Mouse (Mus musculus): ENCODE data around the gene Cuedc2.

Cuedc2 gene

GRCm38 (mm10) chr19:46321101-46321943 is 17.2 kb downstream of the Cuedc2 start:
- DNase-seq (ENCODE audit: low spot score in 2 of 2): peak in 1 of 2 experiments; percentile 8

- DNase-seq (ENCODE audit: low spot score in 2 of 2): peak; percentile 0 to 5
Measured at GRCm38 (mm10) chr19:46320076-46320785, 18.3 kb downstream of the Cuedc2 start.

GRCm38 (mm10) chr19:46318586-46319378 is 19.7 kb downstream of the Cuedc2 start:
- DNase-seq (ENCODE audit: low spot score in 2 of 2): peak; percentile 1 to 7

- peak; percentile 1 to 5 for DNase-seq (ENCODE audit: low spot score in 2 of 2)
Measured at GRCm38 (mm10) chr19:46318031-46318471, 20.5 kb downstream of the Cuedc2 start.

- peak in 1 of 2 experiments; percentile 1 for DNase-seq (ENCODE audit: low spot score in 2 of 2)
Measured at GRCm38 (mm10) chr19:46317546-46317885, 21.0 kb downstream of the Cuedc2 start.

GRCm38 (mm10) chr19:46316846-46317545 is 21.5 kb downstream of the Cuedc2 start:
- peak in 1 of 2 experiments; percentile 0 for DNase-seq (ENCODE audit: low spot score in 2 of 2)

- peak in 1 of 2 experiments; percentile 5 for DNase-seq (ENCODE audit: low spot score in 2 of 2)
Measured at GRCm38 (mm10) chr19:46315752-46316610, 22.5 kb downstream of the Cuedc2 start.

- DNase-seq (ENCODE audit: low spot score in 2 of 2): peak; percentile 13 to 15
Measured at GRCm38 (mm10) chr19:46314872-46315742, 23.4 kb downstream of the Cuedc2 start.

- peak; percentile 32 to 34 for DNase-seq (ENCODE audit: low spot score in 2 of 2)
Measured at GRCm38 (mm10) chr19:46314151-46314601, 24.3 kb downstream of the Cuedc2 start.

- no peak for DNase-seq (ENCODE audit: low spot score in 2 of 2)
Measured at GRCm38 (mm10) chr19:46313591-46313990, 24.9 kb downstream of the Cuedc2 start.

- DNase-seq (ENCODE audit: low spot score in 2 of 2): no peak
Measured at GRCm38 (mm10) chr19:46313116-46313515, 25.4 kb downstream of the Cuedc2 start.

GRCm38 (mm10) chr19:46312566-46312965 is 25.9 kb downstream of the Cuedc2 start:
- no peak for DNase-seq (ENCODE audit: low spot score in 2 of 2)

GRCm38 (mm10) chr19:46311341-46311740 is 27.2 kb downstream of the Cuedc2 start:
- no peak for DNase-seq (ENCODE audit: low spot score in 2 of 2)

- DNase-seq (ENCODE audit: low spot score in 2 of 2): no peak
Measured at GRCm38 (mm10) chr19:46310312-46310865, 28.1 kb downstream of the Cuedc2 start.

- peak in 1 of 2 experiments; percentile 7 for DNase-seq (ENCODE audit: low spot score in 2 of 2)
Measured at GRCm38 (mm10) chr19:46309651-46310305, 28.7 kb downstream of the Cuedc2 start.

- DNase-seq (ENCODE audit: low spot score in 2 of 2): peak; percentile 75 to 85
Measured at GRCm38 (mm10) chr19:46308706-46309435, 29.6 kb downstream of the Cuedc2 start.

- no peak for DNase-seq (ENCODE audit: low spot score in 2 of 2)
Measured at GRCm38 (mm10) chr19:46308303-46308702, 30.2 kb downstream of the Cuedc2 start.

GRCm38 (mm10) chr19:46307781-46308180 is 30.7 kb downstream of the Cuedc2 start:
- no peak for DNase-seq (ENCODE audit: low spot score in 2 of 2)
